Mouse (Mus musculus) forebrain, embryonic 14.5 days (tissue): ENCODE results near the gene Foxn3. TPM values are rescaled to one million over a fixed set of nuclear protein-coding genes. Genes with fewer than 3 reads are reported as not detected.

Source experiments
- ATAC-seq: fragments of 200-750 bp; cut with Nextera tagmentation; 2 replicates; pipeline ENCODE4 v1.8.0; 2017; ENCODE audit warnings: mild to moderate bottlenecking, moderate library complexity
- DNase-seq: peaks from one replicate; pipeline ENCODE4 v3.0.0-alpha.2; 2015; ENCODE audit warnings: low spot score
- H3K27ac ChIP-seq: fragments of 300-500 bp; sonication (generic); 2 replicates; pipeline ENCODE4 v1.5.1; 2014; ENCODE audit warnings: low read depth, mild to moderate bottlenecking, control low read depth, low read length, moderate library complexity
- H3K27me3 ChIP-seq: fragments of 300-500 bp; sonication (generic); replicated peaks from 2 replicates; pipeline ENCODE4 v1.6.1; 2014; ENCODE audit warnings: low read length, control low read depth, mixed read lengths; ENCODE audit not compliant: control insufficient read depth, insufficient read depth
- H3K36me3 ChIP-seq: fragments of 300-500 bp; sonication (generic); 2 replicates; pipeline ENCODE4 v1.6.1; 2014; ENCODE audit warnings: low read length, control low read depth; ENCODE audit not compliant: control insufficient read depth, insufficient read depth
- H3K4me1 ChIP-seq: fragments of 300-500 bp; sonication (generic); 2 replicates; pipeline ENCODE4 v1.6.1; 2014; ENCODE audit warnings: antibody characterized with exemption, low read length, control low read depth; ENCODE audit not compliant: control insufficient read depth, insufficient read depth
- H3K4me2 ChIP-seq: fragments of 300-500 bp; sonication (generic); 2 replicates; pipeline ENCODE4 v1.6.1; 2014; ENCODE audit warnings: mild to moderate bottlenecking, control low read depth, low read length
- H3K4me3 ChIP-seq: fragments of 300-500 bp; sonication (generic); 2 replicates; pipeline ENCODE4 v1.5.1; 2014; ENCODE audit warnings: low read depth, low read length, control low read depth
- H3K9ac ChIP-seq: fragments of 300-500 bp; sonication (generic); 2 replicates; pipeline ENCODE4 v1.6.1; 2014; ENCODE audit warnings: mild to moderate bottlenecking, low read length, control low read depth, moderate library complexity
- H3K9me3 ChIP-seq: fragments of 300-500 bp; sonication (generic); replicated peaks from 2 replicates; pipeline ENCODE4 v1.6.1; 2016; ENCODE audit warnings: low read length, control low read depth, mixed read lengths; ENCODE audit not compliant: control insufficient read depth
- WGBS: fragments of 180-500 bp; shearing (Covaris S2); extraction: QIAGEN DNeasy Blood & Tissue Kit; methylation state at CpG from one replicate; pipeline ENCODE4 v1.1.7; 2014; 5-methylcytosine and 5-hydroxymethylcytosine counted together
- polyA plus RNA-seq: library from polyadenylated mRNA; unstranded; fragments of >200 nt; fragmentation: Nextera tagmentation; extraction: Ambion mirVana; gene quantifications from 2 replicates; pipeline ENCODE4 v1.2.1, GENCODE M21; 2014

The Foxn3 gene
- polyA plus RNA-seq, 1 experiment from 2014 or later = 61.6 TPM

- no peak overlapping the region for H3K27ac ChIP-seq
- no peaks in the 10 kb centered on the region for H3K36me3 ChIP-seq
- peaks cover 12% of the 10 kb centered on the region for H3K4me1 ChIP-seq
- no peak overlapping the region for H3K4me2 ChIP-seq
- no peaks in the 10 kb centered on the region for H3K9me3 ChIP-seq
- no peaks in the 10 kb centered on the region for H3K27me3 ChIP-seq
- WGBS = 62% methylated on average over 4 of the region's 4 CpGs
- H3K9ac ChIP-seq = no peak overlapping the region
- DNase-seq = no peak
- no peak overlapping the region for H3K4me3 ChIP-seq
- no peak for ATAC-seq
Measured at GRCm38 (mm10) chr12:99558476-99558875, 4.9 kb downstream of the Foxn3 start.

GRCm38 (mm10) chr12:99557498-99557897 lies 5.9 kb downstream of the Foxn3 start:
- peaks cover 12% of the 10 kb centered on the region for H3K4me1 ChIP-seq
- WGBS = 72% methylated on average over 8 of the region's 8 CpGs
- no peaks in the 10 kb centered on the region for H3K36me3 ChIP-seq
- no peak overlapping the region for H3K9ac ChIP-seq
- DNase-seq = no peak
- no peaks in the 10 kb centered on the region for H3K9me3 ChIP-seq
- H3K4me2 ChIP-seq = no peak overlapping the region
- ATAC-seq = no peak
- H3K4me3 ChIP-seq = no peak overlapping the region
- H3K27me3 ChIP-seq = no peaks in the 10 kb centered on the region
- no peak overlapping the region for H3K27ac ChIP-seq

- no peaks in the 10 kb centered on the region for H3K36me3 ChIP-seq
- H3K4me2 ChIP-seq = no peak overlapping the region
- H3K9ac ChIP-seq = no peak overlapping the region
- WGBS = 64% methylated on average over 8 of the region's 8 CpGs
- no peak overlapping the region for H3K27ac ChIP-seq
- DNase-seq = no peak
- H3K9me3 ChIP-seq = no peaks in the 10 kb centered on the region
- H3K4me1 ChIP-seq = no peaks in the 10 kb centered on the region
- ATAC-seq = no peak
- H3K4me3 ChIP-seq = no peak overlapping the region
- H3K27me3 ChIP-seq = no peaks in the 10 kb centered on the region
Measured at GRCm38 (mm10) chr12:99550629-99551028, 12.8 kb downstream of the Foxn3 start.

GRCm38 (mm10) chr12:99549811-99550210 lies 13.6 kb downstream of the Foxn3 start:
- no peak overlapping the region for H3K9ac ChIP-seq
- H3K27ac ChIP-seq = no peak overlapping the region
- DNase-seq (no peak), ATAC-seq (no peak)
- H3K4me1 ChIP-seq = no peaks in the 10 kb centered on the region; the same call in 1 of the 2 replicates
- WGBS = 98% methylated on average over 10 of the region's 10 CpGs
- H3K36me3 ChIP-seq = no peaks in the 10 kb centered on the region
- H3K4me3 ChIP-seq = no peak overlapping the region
- no peak overlapping the region for H3K4me2 ChIP-seq
- H3K27me3 ChIP-seq = no peaks in the 10 kb centered on the region
- H3K9me3 ChIP-seq = no peaks in the 10 kb centered on the region

- WGBS = 84% methylated on average over 7 of the region's 7 CpGs
- no peak overlapping the region for H3K27ac ChIP-seq
- no peak overlapping the region for H3K9ac ChIP-seq
- H3K4me3 ChIP-seq = no peak overlapping the region
- no peak overlapping the region for H3K4me2 ChIP-seq
- DNase-seq (no peak), ATAC-seq (no peak)
- no peaks in the 10 kb centered on the region; the same call in 1 of the 2 replicates for H3K4me1 ChIP-seq
- no peaks in the 10 kb centered on the region for H3K27me3 ChIP-seq
- H3K36me3 ChIP-seq = no peaks in the 10 kb centered on the region
- H3K9me3 ChIP-seq = no peaks in the 10 kb centered on the region
Measured at GRCm38 (mm10) chr12:99548419-99548818, 15.0 kb downstream of the Foxn3 start.

GRCm38 (mm10) chr12:99547295-99547694 lies 16.1 kb downstream of the Foxn3 start:
- ATAC-seq = no peak
- H3K9me3 ChIP-seq = no peaks in the 10 kb centered on the region
- H3K27me3 ChIP-seq = no peaks in the 10 kb centered on the region
- DNase-seq = no peak
- H3K4me2 ChIP-seq = no peak overlapping the region
- H3K4me3 ChIP-seq = no peak overlapping the region
- no peak overlapping the region for H3K9ac ChIP-seq
- WGBS = 90% methylated on average over 6 of the region's 6 CpGs
- no peaks in the 10 kb centered on the region for H3K36me3 ChIP-seq
- no peak overlapping the region for H3K27ac ChIP-seq
- H3K4me1 ChIP-seq = no peaks in the 10 kb centered on the region; the same call in 1 of the 2 replicates

GRCm38 (mm10) chr12:99545270-99545770 lies 18.1 kb downstream of the Foxn3 start:
- no peaks in the 10 kb centered on the region for H3K36me3 ChIP-seq
- ATAC-seq (no peak), DNase-seq (no peak)
- H3K9ac ChIP-seq = no peak overlapping the region
- no peaks in the 10 kb centered on the region for H3K9me3 ChIP-seq
- WGBS = 69% methylated on average over 6 of the region's 6 CpGs
- no peak overlapping the region for H3K27ac ChIP-seq
- H3K4me1 ChIP-seq = no peaks in the 10 kb centered on the region; the same call in 1 of the 2 replicates
- no peak overlapping the region for H3K4me2 ChIP-seq
- H3K4me3 ChIP-seq = no peak overlapping the region
- no peaks in the 10 kb centered on the region for H3K27me3 ChIP-seq

GRCm38 (mm10) chr12:99544262-99545128 lies 18.9 kb downstream of the Foxn3 start:
- 92% methylated on average over 15 of the region's 15 CpGs for WGBS
- H3K36me3 ChIP-seq = no peaks in the 10 kb centered on the region
- H3K27ac ChIP-seq = no peak overlapping the region
- H3K9ac ChIP-seq = no peak overlapping the region
- DNase-seq (no peak), ATAC-seq (no peak)
- no peaks in the 10 kb centered on the region; the same call in 1 of the 2 replicates for H3K4me1 ChIP-seq
- H3K27me3 ChIP-seq = no peaks in the 10 kb centered on the region
- H3K4me2 ChIP-seq = no peak overlapping the region
- H3K9me3 ChIP-seq = no peaks in the 10 kb centered on the region
- no peak overlapping the region for H3K4me3 ChIP-seq
